Mouse (Mus musculus): ENCODE results near the gene Slc38a1.

The Slc38a1 gene

GRCm38 (mm10) chr15:96621686-96622085 lies 21.0 kb downstream of the Slc38a1 start:
- in situ Hi-C loops (cut with MboI, MseI), result no loop called here

DNA sequence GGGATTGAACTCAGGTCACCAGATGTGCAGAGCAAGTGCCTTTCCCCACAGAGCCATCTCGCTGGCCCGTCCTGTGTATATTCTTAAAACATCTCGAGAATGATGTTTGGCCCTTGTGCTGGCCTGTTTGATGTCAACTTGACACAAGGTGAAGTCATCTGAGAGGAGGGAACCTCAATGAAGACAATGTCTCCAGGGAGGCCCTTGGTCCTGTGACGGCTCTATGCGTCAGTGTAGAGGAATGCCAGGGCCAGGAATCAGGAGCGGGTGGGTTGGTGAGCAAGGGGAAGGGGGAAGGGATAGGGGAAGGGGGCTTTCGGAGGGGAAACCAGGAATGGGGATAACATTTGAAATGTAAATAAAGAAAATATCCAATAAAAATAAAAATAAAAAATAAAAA lies 25.2 kb downstream of the Slc38a1 start:
- in situ Hi-C loops (cut with MboI, MseI), result loop anchor here (5.0 kb wide), 1 partner anchor 55 kb away; no protein-coding TSS in a partner anchor

DNA sequence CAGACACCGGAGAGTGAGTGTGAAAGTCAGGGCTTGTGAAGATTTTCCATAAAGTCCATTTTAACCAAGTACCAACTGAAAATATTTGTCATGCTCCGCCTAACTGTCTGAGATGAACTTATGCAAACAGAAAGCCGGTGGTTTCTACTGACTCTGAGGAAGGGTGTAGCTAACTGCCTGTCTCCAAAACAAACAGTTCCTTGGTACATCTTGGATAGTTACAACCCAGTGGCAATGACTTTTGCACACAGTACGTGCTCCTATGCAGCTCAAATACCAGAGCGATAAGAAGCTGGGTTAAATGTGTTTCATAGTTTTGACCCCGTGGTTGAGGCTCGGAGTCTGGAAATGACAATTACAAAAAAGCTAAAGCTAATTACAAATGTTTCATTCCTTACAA lies 34.0 kb downstream of the Slc38a1 start:
- in situ Hi-C loops (cut with MboI, MseI), result no loop called here

DNA sequence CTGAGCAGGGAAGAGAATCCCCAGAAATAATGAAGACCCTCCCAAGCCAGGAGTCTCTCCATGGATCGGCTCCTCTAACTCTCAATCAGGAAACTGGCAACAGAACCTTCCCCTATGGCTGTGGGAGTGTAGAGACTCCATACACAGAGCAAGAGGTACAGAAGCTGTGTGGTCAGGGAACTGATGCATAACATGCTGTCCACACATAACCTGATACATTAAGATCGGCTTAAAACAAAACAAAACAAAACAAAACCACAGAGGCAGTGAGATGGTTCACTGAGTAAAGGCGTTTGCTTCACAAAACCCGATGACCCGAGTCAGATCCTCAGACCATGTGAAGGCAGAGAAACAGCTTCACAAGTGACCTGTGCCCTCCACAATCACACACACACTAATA lies 35.3 kb downstream of the Slc38a1 start:
- in situ Hi-C loops (cut with MboI, MseI), result no loop called here

DNA sequence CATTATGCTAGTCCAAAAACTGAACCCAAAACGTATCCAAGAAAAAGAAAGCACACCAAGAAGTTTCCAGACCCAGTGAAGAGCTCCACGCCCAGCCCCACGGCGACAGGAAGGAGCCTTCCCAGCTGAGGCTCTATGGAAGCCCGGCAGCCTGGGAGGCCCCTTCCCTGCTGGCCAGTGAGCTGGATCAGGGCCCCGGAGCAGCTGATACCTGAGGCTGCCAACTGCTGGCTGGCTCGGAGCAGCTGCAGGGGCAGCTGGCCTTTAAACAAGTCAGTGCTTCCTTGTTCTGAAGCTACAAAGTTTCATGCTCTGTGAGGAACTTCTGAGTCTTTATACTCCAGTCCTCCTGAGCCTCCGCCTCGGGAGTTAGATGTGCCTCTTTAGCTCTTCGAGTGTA lies 38.4 kb downstream of the Slc38a1 start:
- in situ Hi-C loops (cut with MboI, MseI), result no loop called here

DNA sequence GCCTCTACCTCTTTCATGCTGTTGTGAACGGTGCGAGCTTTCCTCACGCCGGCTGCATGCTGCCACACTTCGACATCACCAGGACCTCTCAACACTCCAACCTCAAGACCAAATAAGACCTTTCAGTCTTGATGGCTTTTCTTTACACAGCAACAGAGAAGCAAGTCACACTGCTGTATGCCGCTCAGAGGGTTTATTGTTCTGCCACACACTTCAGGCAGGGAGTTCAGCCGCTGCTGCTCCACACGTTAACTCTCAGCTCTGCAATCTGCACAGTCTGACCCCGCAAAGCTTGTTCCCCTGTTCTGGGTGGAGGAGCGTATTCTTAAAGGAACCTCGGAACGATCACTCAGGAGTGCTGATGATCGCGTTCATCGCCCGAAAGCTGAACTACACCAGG lies 40.7 kb downstream of the Slc38a1 start:
- in situ Hi-C loops (cut with MboI, MseI), result no loop called here

GRCm38 (mm10) chr15:96599852-96600781 lies 42.6 kb downstream of the Slc38a1 start:
- in situ Hi-C loops (cut with MboI, MseI), result no loop called here

DNA sequence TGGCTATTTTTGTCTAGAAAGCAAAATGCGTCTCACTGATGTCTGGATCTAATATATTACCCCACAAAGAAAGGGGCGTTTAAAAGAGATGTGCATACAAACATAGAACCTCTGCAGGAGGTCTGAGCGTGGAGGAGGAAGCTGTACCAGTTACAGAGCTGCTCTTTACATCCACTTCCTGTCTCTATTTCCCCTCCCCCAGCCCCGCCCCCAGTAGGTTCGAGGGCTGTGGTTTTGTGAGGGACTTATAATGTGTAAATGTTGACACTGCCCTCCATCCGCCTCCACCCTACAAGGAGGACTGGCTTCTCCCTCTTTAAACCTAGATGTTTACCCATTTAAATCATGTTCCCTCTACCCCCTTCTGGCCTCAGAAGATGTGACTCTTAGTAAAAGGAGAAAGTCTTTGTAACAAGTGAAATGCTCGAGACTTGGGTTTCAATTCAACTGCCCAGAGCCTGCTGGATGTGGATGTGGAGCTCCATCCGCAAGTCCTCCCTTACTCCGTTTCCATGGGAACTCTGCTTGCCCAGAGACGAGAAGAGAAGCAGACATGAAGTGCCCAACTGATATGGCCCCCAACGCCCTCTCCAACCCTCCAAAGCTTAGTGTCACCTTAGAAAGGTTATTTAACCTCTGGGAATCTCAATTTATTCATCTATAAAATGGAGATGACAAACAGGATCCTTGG lies 43.7 kb downstream of the Slc38a1 start:
- in situ Hi-C loops (cut with MboI, MseI), result no loop called here

DNA sequence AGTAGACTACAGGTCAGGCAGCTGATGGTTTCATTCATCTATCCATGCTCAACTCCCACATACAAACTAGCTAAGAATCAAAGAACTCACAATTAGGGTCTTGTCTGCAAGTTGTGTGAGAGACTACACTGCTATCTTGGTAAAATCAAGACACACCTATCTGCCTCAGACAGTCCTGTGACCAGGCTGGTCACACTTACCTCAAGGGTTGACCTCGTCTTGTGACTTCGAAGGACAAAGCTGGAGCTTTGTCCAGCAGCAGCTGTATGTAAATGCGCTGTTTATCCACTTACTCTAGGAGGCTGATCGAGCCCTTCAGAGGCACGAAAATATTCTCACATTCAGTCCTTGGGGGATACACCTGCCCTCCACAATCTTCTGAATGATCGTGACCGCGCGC lies 45.6 kb downstream of the Slc38a1 start:
- in situ Hi-C loops (cut with MboI, MseI), result no loop called here

DNA sequence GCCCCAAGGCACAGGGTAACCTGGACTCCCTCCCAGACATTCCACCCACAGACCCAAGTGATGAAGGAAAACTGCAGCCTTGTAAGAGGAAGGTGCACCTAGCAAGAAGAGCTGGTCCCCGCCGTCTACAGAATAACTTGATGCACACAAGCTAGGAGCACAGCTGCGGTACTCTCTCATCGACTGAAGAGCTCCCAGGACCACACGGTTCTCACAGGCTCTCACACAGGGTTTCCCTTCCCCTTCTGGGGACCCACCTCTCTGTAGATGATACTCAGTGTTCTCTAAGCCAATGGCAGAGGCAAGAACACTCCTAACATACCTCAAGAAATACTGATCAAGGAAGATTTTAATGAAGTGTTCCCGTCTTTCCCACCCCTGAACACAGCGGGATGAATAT lies 48.4 kb downstream of the Slc38a1 start:
- in situ Hi-C loops (cut with MboI, MseI), result no loop called here

DNA sequence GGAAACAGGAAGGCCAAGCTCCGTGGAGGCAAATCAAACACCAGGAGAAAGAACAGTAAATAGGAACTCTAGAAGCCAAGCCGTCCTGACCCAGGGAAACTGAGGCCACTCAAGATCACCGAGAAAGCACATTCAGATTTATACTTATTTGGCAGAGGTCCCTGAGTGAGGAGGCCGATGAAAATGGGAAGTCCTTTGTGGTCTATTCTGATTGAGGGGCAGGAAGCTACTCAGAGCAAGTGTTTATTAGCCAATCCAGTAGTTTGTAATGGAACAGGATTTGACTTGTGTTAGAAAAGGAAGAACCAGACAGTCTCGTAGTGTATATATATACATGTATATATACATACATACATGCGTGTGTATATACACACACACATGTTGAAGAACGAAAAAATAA lies 48.8 kb downstream of the Slc38a1 start:
- in situ Hi-C loops (cut with MboI, MseI), result no loop called here

DNA sequence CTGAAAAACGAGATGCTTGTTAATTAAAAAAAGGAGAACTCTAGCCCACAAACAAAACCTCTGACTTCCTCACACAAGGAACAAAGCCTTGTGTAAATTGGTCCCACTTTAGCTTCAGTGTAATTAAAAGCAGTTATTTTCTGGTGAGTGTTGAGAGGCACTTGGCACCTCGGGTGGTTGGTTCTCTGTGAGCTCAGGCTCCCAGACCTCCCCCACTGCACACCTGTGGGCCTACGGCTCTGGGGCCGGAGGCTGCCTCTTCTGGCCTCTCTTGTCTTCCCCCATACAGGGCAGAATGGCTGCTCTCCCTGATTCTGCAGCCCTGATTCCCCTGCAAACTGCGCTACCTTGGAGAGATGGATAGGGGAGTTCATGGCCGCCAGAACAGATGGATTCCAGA lies 49.3 kb downstream of the Slc38a1 start:
- in situ Hi-C loops (cut with MboI, MseI), result no loop called here

DNA sequence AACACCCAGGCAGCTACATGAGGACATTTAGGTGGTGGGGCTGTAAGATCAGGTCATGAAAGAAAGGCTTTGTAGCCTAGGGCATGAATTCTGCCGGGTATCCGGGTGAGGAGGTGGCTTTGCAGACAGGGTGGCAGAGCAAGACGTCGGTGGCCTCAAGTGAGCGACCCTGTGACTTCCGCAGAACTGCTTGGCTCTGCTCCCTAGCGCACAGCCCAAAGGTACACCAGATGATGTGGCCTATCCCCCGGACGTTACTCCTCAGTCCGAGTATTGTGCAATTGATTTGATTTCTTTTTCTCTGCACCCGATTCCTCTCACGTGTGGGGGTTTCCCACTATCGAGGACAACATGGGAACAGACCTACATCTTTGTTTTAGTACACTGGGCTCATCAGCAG lies 49.7 kb downstream of the Slc38a1 start:
- in situ Hi-C loops (cut with MboI, MseI), result no loop called here

DNA sequence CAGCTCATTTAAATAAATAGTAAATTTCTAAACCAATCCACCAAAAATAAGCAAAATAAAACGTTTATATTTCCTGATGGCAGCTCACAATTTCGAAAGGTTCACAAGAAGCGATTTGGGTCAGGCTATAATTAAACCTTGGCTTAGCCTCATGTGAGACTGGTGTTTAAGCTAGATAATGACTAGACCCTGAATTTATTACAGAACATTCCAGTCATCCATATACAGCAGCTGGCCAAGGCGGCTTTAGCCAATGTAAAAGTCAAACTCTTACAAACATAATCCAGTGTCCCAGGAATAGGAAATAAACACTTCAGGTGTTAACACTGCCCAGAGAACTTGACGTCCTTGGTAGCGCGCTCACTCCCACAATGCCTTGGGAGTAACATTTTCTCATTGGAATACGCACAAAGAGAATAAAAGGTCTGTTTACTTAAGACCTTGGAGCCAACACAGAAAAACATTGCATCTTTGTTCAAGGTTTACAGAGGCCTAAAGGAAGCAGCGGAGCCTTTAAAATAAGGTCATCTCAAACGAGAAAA lies 50.8 kb downstream of the Slc38a1 start:
- in situ Hi-C loops (cut with MboI, MseI), result no loop called here

GRCm38 (mm10) chr15:96588996-96589657 lies 53.6 kb downstream of the Slc38a1 start:
- in situ Hi-C loops (cut with MboI, MseI), result no loop called here

- in situ Hi-C loops (cut with MboI, MseI), result no loop called here
Observed at GRCm38 (mm10) chr15:96587998-96588397, 54.7 kb downstream of the Slc38a1 start.

GRCm38 (mm10) chr15:96583371-96584008 lies 59.2 kb downstream of the Slc38a1 start:
- in situ Hi-C loops (cut with MboI, MseI), result no loop called here

GRCm38 (mm10) chr15:96576998-96577397 lies 65.7 kb downstream of the Slc38a1 start:
- in situ Hi-C loops (cut with MboI, MseI), result no loop called here

DNA sequence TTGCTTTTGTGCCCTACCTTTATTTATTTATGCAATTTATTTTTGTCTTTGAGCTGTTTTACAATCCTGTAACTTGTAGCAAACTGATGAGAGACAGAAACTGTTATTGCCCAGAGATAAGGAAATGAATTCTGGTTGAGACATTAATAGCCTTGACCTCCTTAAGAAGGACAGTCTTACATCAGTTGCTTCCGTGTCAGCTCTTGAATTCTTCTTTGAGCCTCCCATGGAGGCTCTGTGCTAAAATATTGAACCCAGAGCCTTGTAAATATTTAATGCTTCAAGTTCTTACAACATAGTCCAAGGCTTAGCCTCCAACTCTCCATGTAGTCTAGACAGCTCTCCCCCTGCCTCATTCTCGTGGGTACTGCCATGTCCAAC lies 73.7 kb downstream of the Slc38a1 start:
- in situ Hi-C loops (cut with MboI, MseI), result no loop called here

DNA sequence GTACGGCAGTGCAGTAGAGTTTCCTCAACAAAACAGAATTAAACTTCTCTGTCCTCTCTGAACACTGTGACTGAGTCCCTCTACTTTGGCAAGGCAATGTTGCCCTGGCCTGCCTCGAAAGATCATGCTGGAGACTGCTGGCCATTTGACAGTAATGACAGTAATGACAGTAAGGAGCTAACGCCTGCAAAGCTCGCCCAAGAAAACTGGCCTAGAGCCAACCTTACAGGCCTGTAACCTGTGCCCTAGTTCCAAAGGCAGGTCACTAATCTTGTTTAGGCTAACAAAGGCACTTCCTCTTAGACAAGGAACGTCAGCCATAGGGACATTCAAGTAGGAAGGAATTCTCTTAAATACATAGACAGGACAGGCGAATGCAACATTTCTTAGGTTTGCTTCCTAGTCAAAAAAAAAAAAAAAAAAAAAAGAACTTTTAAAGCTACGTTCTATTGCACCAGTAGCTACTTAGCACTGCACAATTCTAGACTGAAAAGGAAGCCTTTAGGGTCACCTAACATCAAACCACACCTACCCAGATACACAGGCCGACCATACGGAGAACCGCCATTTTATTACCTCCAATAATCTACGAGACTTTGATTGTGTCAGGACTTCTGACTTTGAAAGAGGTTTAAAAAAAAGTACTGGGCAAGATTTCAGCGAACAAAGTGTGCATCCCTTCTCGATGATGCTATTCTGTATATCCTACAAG lies 74.3 kb downstream of the Slc38a1 start:
- in situ Hi-C loops (cut with MboI, MseI), result no loop called here

- in situ Hi-C loops (cut with MboI, MseI), result no loop called here
Observed at GRCm38 (mm10) chr15:96566850-96567271, 75.9 kb downstream of the Slc38a1 start.
